Mouse (Mus musculus) embryonic facial prominence, embryonic 12.5 days (tissue): Measurements from ENCODE around the gene Hpdl. TPM values are rescaled to one million over a fixed set of nuclear protein-coding genes. Genes with fewer than 3 reads are reported as not detected.
A peak's percentile ranks its signal among the peaks of the same experiment; 100 is the strongest.
"Not testable (repeated sequence)": the region's sequence is repeated elsewhere in the genome, so short reads cannot be mapped to it uniquely, and the experiment has no call there.

Experiments used
- ATAC-seq: fragments of 200-750 bp; cut with Nextera tagmentation; 2 replicates; pipeline ENCODE4 v1.8.0; 2017; ENCODE audit not compliant: insufficient number of reproducible peaks, insufficient read depth, low FRiP score, low TSS enrichment
- H3K27ac ChIP-seq: fragments of 300-500 bp; sonication (generic); 2 replicates; pipeline ENCODE4 v1.5.1; 2016; ENCODE audit warnings: mild to moderate bottlenecking
- H3K27me3 ChIP-seq: fragments of 300-500 bp; sonication (generic); 2 replicates; pipeline ENCODE4 v1.6.1; 2016; ENCODE audit warnings: mild to moderate bottlenecking, moderate library complexity
- H3K36me3 ChIP-seq: fragments of 300-500 bp; sonication (generic); 2 replicates; pipeline ENCODE4 v1.6.1; 2016; ENCODE audit warnings: mild to moderate bottlenecking
- H3K4me1 ChIP-seq: fragments of 300-500 bp; sonication (generic); 2 replicates; pipeline ENCODE4 v1.6.1; 2016
- H3K4me2 ChIP-seq: fragments of 300-500 bp; sonication (generic); replicated peaks from 2 replicates; pipeline ENCODE4 v1.6.1; 2016; ENCODE audit warnings: mild to moderate bottlenecking, moderate library complexity
- H3K4me3 ChIP-seq: fragments of 300-500 bp; sonication (generic); 2 replicates; pipeline ENCODE4 v1.5.1; 2016; ENCODE audit warnings: mild to moderate bottlenecking
- H3K9ac ChIP-seq: fragments of 300-500 bp; sonication (generic); 2 replicates; pipeline ENCODE4 v1.6.1; 2016; ENCODE audit warnings: mild to moderate bottlenecking, moderate library complexity
- H3K9me3 ChIP-seq: fragments of 300-500 bp; sonication (generic); 2 replicates; pipeline ENCODE4 v1.6.1; 2016; ENCODE audit warnings: mild to moderate bottlenecking, moderate library complexity
- WGBS: fragments of 180-500 bp; shearing (Covaris S2); methylation state at CpG from one replicate; pipeline ENCODE4 v1.1.7; 2016; 5-methylcytosine and 5-hydroxymethylcytosine counted together
- polyA plus RNA-seq: library from polyadenylated mRNA; unstranded; fragments of >200 nt; fragmentation: Nextera tagmentation; extraction: Ambion mirVana; gene quantifications from 2 replicates; pipeline ENCODE4 v1.2.1, GENCODE M21; 2016

Hpdl gene
- polyA plus RNA-seq: 1.1 and 1.5 TPM in 2 replicates

DNA sequence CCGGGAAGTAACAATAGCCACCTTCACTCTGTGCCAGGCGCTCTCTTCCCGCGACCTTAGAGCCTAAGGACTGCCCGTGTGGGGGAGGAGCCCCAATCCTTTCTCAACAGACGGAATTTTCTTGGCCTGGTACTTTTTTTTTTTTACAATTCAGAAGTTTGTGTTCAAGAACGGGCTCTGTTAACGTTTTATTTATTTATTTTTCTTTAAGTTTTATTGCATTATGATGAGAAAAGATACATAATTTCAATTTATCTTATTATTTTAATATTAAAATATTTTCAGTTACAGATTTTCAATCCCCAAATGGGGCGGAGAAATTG lies at the start of gene Hpdl:
TSS of gene Hpdl (minus strand) at position 14 of the 323 bp plus-strand sequence.
- Histone ChIP-seq H3K4me1 (peaks cover 13% of the 10 kb centered on the region), H3K36me3 (peaks cover 19% of the 10 kb centered on the region), H3K4me2 (peak within 1 kb of the TSS; percentile 95), H3K4me3 (peak within 1 kb of the TSS; percentile 51), H3K27ac (no peak within 1 kb of the TSS), H3K27me3 (peaks cover 22% of the 10 kb centered on the region), H3K9ac (peak within 1 kb of the TSS; percentile 40), H3K9me3 (no peaks in the 10 kb centered on the region)
- no peak; the same call in 1 of the 2 replicates for ATAC-seq
- WGBS: 12% methylated on average over 9 of the region's 9 CpGs

DNA sequence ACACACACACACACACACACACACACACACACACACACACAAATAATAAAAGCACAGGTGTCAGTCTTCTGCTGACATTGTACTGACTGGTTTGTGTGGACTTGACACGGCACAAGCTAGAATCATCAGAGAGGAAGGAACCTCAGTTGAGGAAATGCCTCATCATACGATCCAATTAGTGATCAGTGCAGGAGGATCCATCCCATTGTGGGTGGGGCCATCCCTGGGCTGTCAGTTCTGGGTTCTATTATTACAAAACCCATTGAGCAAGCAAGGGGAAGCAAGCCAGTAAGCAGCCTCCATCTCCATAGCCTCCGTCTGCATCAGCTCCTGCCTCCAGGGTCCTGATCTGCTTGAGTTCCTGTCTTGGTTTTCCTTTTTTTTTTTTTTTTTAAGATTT lies 48.4 kb upstream of the Hpdl start:
- WGBS: 69% methylated on average over 3 of the region's 3 CpGs
- no peak for ATAC-seq
- H3K36me3 ChIP-seq: no peaks in the 10 kb centered on the region
- no peak overlapping the region for H3K4me2 ChIP-seq
- no peaks in the 10 kb centered on the region for H3K4me1 ChIP-seq
- no peak overlapping the region for H3K4me3 ChIP-seq
- peaks cover 3% of the 10 kb centered on the region; the same call in 1 of the 2 replicates for H3K27me3 ChIP-seq
- no peaks in the 10 kb centered on the region for H3K9me3 ChIP-seq
- no peak overlapping the region for H3K27ac ChIP-seq
- H3K9ac ChIP-seq: no peak overlapping the region

DNA sequence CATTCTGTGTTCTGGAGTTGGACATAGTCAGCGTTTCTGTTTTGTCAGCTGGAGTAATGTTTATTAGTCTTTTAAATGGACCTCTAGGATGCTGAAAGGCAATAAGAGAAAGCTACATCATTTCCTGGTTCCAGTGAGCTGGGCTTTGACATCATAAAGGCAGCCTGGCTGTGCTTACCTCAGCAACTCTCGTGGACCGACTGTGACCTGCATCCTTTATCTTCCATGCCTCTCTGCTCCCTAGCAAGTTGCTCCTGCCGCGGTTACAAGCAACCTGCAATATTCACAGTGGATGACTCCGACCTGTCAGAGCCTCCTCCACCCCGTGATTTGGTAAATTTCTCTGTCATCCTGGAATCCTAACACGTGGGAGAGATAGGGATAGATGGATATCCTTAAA lies 40.5 kb upstream of the Hpdl start:
- Histone ChIP-seq H3K4me1 (no peaks in the 10 kb centered on the region), H3K27me3 (no peaks in the 10 kb centered on the region), H3K4me2 (no peak overlapping the region), H3K27ac (no peak overlapping the region), H3K9me3 (no peaks in the 10 kb centered on the region), H3K9ac (no peak overlapping the region), H3K4me3 (no peak overlapping the region), H3K36me3 (no peaks in the 10 kb centered on the region)
- no peak for ATAC-seq
- WGBS: 74% methylated on average over 8 of the region's 8 CpGs

DNA sequence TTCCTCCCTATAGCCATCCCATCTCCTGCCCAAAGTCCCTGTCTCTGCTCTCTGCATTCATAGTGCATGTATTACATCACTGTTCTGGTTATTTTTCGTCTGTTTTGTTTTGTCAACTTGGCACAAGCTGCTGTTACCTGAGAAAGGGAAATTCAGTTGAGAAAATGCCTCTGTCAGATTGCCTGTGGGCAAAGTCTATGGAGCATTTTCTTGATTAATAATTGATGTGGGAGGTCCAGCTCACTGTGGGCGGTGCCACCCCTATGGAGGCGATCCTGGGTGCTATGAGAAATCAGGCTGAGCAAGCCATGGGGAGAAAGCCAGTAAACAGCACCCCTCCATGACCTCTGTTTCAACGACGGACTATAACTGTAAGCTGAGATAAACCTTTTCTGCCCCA lies 38.2 kb upstream of the Hpdl start:
- Histone ChIP-seq H3K4me1 (no peaks in the 10 kb centered on the region), H3K27me3 (no peaks in the 10 kb centered on the region)
- ATAC-seq: no peak

DNA sequence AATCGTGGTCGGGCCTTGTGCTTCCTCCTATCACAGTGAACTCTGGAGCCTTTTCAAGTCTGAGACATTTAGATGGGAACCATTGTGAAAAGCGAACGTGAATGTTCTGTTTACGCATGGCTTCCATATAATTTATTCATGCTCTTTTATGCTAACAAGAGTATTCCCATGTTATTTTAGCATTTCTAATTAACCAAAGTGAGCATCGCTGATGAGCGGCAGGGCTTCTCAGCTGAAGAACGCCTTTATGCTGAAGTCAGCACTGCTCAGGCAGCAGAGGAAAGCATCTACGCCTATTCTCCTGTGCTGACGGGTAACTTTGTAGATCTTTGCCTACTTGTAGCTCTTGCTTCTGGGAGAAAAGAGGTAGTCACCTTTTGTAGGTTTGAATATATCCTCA lies 35.7 kb upstream of the Hpdl start:
- H3K4me2 ChIP-seq: no peak overlapping the region
- 91% methylated on average over 10 of the region's 10 CpGs for WGBS

More for the DNA sequence above, 38.2 kb upstream of the Hpdl start:
- Histone ChIP-seq H3K9me3 (no peaks in the 10 kb centered on the region), H3K4me2 (no peak overlapping the region), H3K4me3 (no peak overlapping the region), H3K36me3 (no peaks in the 10 kb centered on the region), H3K9ac (no peak overlapping the region), H3K27ac (no peak overlapping the region)
- WGBS: 65% methylated on average over 5 of the region's 5 CpGs

DNA sequence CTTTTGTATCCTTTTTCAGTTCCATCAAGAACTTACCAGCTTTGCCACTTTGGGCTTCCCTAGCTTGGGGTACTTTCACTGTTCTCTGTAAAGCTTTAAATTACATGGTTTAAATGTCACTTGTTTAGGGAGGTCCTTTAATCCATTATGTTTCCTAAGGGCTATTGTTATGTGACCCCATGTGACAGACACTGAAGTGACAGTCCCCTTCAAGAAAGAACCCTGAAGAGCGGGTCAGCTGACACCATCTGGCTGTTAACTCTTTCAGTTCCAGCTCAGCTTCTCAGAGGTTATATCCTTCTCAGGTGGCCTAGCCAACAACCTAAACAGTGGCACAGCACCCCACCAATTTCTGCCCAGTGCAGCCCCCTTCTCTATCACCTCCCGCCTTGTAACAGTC lies 32.8 kb upstream of the Hpdl start:
- H3K36me3 ChIP-seq: no peaks in the 10 kb centered on the region
- H3K4me3 ChIP-seq: no peak overlapping the region
- H3K4me1 ChIP-seq: no peaks in the 10 kb centered on the region
- no peak overlapping the region for H3K9ac ChIP-seq
- no peaks in the 10 kb centered on the region for H3K27me3 ChIP-seq
- no peak overlapping the region for H3K27ac ChIP-seq
- 11% methylated on average over 2 of the region's 2 CpGs for WGBS
- H3K9me3 ChIP-seq: no peaks in the 10 kb centered on the region
- no peak overlapping the region for H3K4me2 ChIP-seq
- no peak for ATAC-seq

More for the DNA sequence above, 35.7 kb upstream of the Hpdl start:
- Histone ChIP-seq H3K9ac (no peak overlapping the region), H3K4me1 (no peaks in the 10 kb centered on the region), H3K27ac (no peak overlapping the region), H3K4me3 (no peak overlapping the region), H3K27me3 (no peaks in the 10 kb centered on the region), H3K36me3 (no peaks in the 10 kb centered on the region), H3K9me3 (no peaks in the 10 kb centered on the region)
- no peak for ATAC-seq

DNA sequence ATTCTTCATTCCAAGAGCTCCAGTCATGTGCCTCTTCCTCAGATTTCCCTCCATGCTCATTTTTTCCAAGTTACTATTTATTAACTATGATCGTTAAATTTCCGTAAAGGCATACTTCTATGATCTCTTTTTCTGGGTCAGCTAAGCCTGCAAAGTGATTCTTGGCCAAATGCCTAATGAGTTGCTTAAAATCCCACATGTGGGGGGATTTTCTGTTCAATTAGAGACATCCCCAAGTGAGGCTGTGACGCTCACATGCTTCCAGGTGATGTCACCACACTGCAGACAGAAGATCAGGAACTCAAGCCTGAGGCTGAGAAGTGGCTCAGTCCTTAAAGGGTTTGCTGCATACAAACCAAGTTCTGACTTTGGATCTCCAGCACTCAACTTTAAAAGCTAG lies 28.4 kb upstream of the Hpdl start:
- H3K9ac ChIP-seq: no peak overlapping the region
- no peak for ATAC-seq
- no peak overlapping the region for H3K4me2 ChIP-seq
- H3K36me3 ChIP-seq: no peaks in the 10 kb centered on the region
- H3K4me1 ChIP-seq: no peaks in the 10 kb centered on the region
- 80% methylated on average over 3 of the region's 3 CpGs for WGBS
- H3K27ac ChIP-seq: no peak overlapping the region
- no peaks in the 10 kb centered on the region for H3K9me3 ChIP-seq
- H3K27me3 ChIP-seq: no peaks in the 10 kb centered on the region
- H3K4me3 ChIP-seq: no peak overlapping the region

DNA sequence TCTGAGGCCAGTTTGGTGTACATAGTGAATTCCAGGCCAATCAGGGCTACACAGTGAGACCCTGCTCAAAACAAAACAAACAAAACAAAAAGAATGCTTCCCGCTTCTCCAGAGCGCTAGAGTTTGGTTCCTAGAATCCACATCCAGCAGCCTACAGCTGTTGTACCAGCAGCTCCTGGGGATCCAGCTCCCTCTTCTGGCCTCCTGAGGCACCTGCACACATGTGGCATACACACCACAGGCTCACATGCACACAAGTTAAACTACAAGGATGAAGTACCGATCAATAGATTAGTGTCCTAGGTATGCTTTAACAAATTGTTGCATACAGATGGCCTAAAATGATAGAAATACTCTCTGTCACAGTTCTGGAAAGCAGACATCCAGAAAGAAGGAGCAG lies 22.8 kb upstream of the Hpdl start:
- WGBS: 93% methylated on average over 3 of the region's 3 CpGs
- Histone ChIP-seq H3K36me3 (no peaks in the 10 kb centered on the region), H3K9me3 (no peaks in the 10 kb centered on the region), H3K4me3 (no peak overlapping the region), H3K9ac (no peak overlapping the region), H3K27ac (no peak overlapping the region), H3K4me1 (no peaks in the 10 kb centered on the region), H3K4me2 (no peak overlapping the region), H3K27me3 (peaks cover 11% of the 10 kb centered on the region; the same call in 1 of the 2 replicates)
- ATAC-seq: no peak

DNA sequence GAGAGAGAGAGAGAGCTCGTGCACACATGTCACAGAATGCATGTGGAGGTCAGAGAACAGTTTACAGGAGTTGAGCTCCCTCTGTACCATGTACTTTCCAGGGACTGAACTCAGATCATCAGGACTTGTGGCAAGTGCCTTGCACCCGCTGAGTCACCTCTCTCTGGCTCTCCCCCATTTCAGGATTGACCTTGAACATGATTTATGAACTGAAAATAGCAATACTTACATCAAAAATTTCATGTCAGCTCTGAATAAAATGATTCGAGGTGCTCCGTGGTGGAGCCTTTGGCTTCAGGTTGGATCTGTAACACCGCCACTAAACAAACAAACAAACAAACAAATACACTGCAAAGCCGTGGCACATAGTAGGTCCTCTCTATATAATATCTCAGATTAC lies 19.3 kb upstream of the Hpdl start:
- Histone ChIP-seq H3K27me3 (peaks cover 17% of the 10 kb centered on the region), H3K36me3 (no peaks in the 10 kb centered on the region), H3K9me3 (no peaks in the 10 kb centered on the region), H3K4me1 (no peaks in the 10 kb centered on the region), H3K9ac (no peak overlapping the region), H3K4me3 (no peak overlapping the region), H3K4me2 (no peak overlapping the region), H3K27ac (no peak overlapping the region)
- WGBS: 85% methylated on average over 6 of the region's 6 CpGs
- ATAC-seq: no peak

DNA sequence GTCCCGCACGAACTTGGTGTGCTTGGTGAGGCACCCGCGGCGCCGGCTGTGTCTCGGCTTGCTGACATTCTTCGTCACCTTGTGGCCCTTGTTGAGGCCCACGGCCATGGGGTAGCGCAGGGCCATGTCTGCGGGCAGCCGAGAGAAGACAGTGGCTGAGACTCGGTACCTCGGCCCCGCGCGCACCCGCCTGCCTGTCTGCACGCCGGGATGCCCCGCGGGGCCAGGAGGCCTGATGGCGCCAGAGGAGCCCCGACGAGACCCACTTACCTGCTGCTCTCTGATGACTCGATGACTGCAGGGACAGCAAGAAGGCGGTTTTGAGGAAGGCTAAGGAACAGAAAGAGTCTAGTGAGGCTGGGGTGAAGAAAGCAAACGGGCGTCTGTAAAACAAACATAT lies 18.6 kb upstream of the Hpdl start:
- not testable (repeated sequence) for H3K4me3 ChIP-seq, H3K9ac ChIP-seq, ATAC-seq, H3K36me3 ChIP-seq, H3K27ac ChIP-seq, H3K4me1 ChIP-seq, H3K9me3 ChIP-seq
- H3K27me3 ChIP-seq: peaks cover 17% of the 10 kb centered on the region
- H3K4me2 ChIP-seq: peak overlapping the region; percentile 35
- 36% methylated on average over 24 of the region's 29 CpGs for WGBS

DNA sequence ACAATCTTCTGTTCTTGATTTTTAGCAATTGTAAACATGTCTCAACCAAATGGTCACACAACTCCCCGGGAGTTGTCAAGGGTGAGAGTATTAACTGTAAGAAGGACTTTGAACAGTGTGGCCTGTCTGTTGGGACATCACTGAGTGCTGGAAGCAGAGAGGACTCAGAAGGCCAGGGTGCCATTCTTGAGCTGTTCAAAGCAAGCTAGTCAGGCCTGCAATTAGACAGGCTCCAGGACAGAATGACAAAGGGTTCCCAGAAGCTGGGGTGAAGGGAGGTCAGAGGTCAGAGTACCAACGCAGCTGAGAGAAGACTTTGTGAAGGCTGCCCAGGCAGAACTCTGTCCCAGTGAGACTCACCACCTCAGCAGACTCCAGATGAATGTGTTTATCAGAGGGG lies 17.5 kb upstream of the Hpdl start:
- Histone ChIP-seq H3K27me3 (peaks cover 17% of the 10 kb centered on the region), H3K9me3 (no peaks in the 10 kb centered on the region), H3K36me3 (no peaks in the 10 kb centered on the region), H3K4me2 (no peak overlapping the region), H3K4me1 (no peaks in the 10 kb centered on the region), H3K9ac (no peak overlapping the region), H3K27ac (no peak overlapping the region), H3K4me3 (no peak overlapping the region)
- no peak for ATAC-seq
- 21% methylated on average over 2 of the region's 2 CpGs for WGBS

DNA sequence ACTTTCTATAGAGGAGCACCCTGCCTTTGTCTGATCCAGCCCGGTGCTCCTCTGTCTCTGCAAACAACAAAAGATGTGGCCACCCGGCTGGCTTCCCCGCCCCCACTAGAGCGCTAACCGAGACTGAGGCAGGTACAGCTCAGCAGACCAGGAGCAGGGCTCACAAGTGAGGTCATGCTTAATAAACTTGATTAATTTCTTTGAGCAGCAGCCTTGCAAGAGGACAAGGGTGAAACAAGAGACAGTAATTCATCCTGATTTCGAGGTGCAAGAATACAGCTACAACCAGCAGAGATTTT lies 8.5 kb upstream of the Hpdl start:
- Histone ChIP-seq H3K9ac (no peak overlapping the region), H3K4me2 (no peak overlapping the region)

DNA sequence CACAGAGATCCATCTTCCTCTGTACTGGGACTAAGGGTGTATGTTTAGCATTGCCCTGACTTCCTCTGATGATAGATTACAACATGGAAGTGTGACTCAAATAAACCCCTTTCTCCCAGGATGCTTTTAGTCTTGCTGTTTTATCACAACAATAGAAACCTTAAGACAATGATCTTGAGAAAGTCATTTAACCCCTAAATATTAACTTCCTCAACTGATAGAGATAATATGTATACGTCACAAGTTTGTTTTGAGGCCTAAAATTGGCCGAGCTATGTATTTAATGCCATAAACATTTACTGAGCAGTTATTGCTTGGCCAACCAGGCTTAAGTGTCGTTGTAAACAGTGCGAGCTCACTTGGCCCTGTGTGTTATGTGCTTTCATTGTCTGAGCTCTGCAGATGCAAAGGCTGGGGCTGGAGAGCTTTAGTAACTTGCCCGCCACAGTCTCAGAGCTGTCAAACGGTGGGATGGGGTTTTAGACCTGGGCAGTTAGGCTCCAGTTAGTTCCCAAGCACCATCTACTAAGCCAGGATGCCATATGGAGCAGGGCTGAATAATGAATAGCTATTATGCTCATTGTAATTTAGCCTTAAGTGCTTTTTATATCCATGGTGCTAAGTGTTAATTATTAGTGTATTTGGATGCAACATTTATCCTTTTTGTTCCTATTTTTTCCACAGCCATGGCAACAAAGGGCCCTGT lies 8.0 kb upstream of the Hpdl start:
- H3K27me3 ChIP-seq: no peaks in the 10 kb centered on the region
- peaks cover 6% of the 10 kb centered on the region for H3K4me1 ChIP-seq
- no peak overlapping the region for H3K4me2 ChIP-seq
- H3K36me3 ChIP-seq: no peaks in the 10 kb centered on the region
- no peak overlapping the region for H3K27ac ChIP-seq
- WGBS: 61% methylated on average over 6 of the region's 6 CpGs
- H3K4me3 ChIP-seq: no peak overlapping the region
- no peak overlapping the region for H3K9ac ChIP-seq
- no peak for ATAC-seq
- H3K9me3 ChIP-seq: no peaks in the 10 kb centered on the region

More for the DNA sequence above, 8.5 kb upstream of the Hpdl start:
- no peaks in the 10 kb centered on the region for H3K36me3 ChIP-seq
- H3K4me1 ChIP-seq: peaks cover 5% of the 10 kb centered on the region
- no peak for ATAC-seq
- no peak overlapping the region for H3K4me3 ChIP-seq
- H3K27ac ChIP-seq: no peak overlapping the region
- H3K27me3 ChIP-seq: no peaks in the 10 kb centered on the region
- 17% methylated on average over 6 of the region's 6 CpGs for WGBS
- H3K9me3 ChIP-seq: no peaks in the 10 kb centered on the region
